Mouse (Mus musculus): Measurements from ENCODE around the gene Lbr. TPM values are rescaled to one million over a fixed set of nuclear protein-coding genes. Genes with fewer than 3 reads are reported as not detected.

Gene Lbr
- total RNA-seq, 1 experiment from 2014 or later, result 212 TPM

- ATAC-seq (replicated peaks; ENCODE audit: low read depth, poor library complexity, severe bottlenecking), result peak; percentile 83
These were observed 10.4 kb upstream of the Lbr start for GRCm38 (mm10) chr1:181853081-181853736.

GRCm38 (mm10) chr1:181852466-181852865, 9.6 kb upstream of the Lbr start:
- peak; percentile 70 for ATAC-seq (replicated peaks; ENCODE audit: low read depth, poor library complexity, severe bottlenecking)

DNA sequence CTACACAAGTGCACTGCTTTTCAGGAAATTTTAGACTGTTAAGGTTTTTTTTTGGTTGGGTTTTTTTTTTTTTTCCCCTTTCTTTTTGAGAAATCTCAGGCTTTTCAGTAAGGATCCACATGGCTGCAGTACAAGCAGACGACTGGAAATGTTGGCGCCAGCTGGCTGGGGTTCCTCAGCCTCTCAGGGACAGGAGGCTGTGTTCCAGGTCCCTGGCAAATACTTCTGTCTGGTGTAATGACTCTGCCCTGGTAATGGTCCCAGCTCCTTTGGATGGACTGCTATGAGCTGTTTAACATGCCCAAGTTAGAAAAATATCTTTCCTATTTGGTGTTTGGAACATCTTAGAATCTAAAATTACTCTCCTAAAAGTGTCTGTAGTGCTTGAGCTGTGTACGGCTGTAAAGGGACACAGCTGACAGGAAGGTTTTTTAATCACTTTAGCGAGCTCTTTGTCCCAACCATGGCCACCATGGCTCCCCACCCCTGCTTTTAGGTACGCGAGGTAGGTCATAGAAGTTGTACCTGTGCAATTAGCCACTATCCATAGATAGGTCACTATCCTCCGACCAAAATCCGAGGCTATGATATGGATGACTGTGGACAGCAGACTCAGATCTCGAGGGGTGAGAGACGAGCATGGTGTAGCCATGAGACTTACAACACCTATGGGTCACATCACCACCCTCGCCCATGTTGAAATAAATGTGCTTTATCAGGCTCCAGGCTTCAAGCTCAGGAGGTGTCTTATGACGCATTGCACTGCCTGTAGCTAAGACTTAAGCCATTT, 8.9 kb upstream of the Lbr start:
- ATAC-seq (replicated peaks; ENCODE audit: low read depth, poor library complexity, severe bottlenecking), result no peak

GRCm38 (mm10) chr1:181850441-181850840, 7.6 kb upstream of the Lbr start:
- ATAC-seq (replicated peaks; ENCODE audit: low read depth, poor library complexity, severe bottlenecking), result no peak

DNA sequence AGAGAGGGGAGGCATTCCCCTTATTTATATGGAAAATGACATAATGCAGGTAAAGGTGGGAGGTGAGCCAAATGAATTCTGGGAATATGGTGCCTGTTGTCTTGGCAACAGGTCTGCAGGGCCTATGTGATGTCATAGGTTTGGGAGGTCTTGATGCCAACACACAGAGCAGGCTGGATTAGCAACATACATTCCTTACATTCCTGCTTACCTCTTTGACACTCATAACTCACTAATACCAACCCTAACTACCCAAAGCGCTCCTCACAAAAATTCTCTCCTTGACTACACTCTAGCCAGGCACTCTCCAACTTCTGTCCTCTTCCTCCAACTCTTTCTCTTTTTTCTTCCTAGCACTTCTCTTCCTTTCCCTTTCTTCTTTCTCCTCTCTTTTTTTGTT, 5.4 kb upstream of the Lbr start:
- ATAC-seq (replicated peaks; ENCODE audit: low read depth, poor library complexity, severe bottlenecking), result no peak

DNA sequence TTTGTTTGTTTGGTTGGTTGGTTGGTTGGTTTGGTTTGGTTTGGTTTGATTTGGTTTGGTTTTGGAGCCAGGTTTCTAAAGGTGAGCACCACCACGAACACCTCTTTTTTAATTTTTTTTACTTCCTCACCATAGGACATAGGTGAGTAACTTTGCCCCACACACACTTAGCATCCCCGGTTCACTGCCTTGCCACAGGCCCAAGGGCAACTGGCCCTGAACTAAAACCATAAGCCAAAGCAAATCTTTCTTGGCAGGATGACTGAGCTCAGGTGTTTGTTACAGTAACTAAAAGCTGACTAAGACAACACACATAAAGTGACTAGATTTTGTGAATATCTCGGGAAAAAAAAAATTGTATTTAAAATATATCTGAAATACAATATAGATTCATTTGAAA, 4.5 kb upstream of the Lbr start:
- no peak for ATAC-seq (replicated peaks; ENCODE audit: low read depth, poor library complexity, severe bottlenecking)

DNA sequence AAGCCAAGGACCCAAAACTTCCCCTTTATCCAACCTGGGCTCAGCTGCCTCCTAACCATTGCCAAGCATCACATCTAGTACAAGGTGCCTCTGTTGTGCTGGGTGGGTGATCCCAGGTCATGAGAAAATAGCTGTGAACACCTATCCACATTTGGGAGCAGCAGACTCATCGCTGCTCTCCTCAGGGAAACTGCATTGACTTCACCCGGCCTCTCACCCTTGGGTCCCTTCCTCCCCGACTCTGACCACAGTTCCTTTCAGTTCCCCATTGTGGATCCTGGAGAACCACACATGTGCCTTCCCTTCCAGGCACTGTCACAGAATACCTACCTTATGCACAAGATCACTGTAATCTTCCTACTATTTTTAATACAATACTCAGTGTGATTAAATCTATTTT, 2.9 kb upstream of the Lbr start:
- peak; percentile 47 for ATAC-seq (replicated peaks; ENCODE audit: low read depth, poor library complexity, severe bottlenecking)

DNA sequence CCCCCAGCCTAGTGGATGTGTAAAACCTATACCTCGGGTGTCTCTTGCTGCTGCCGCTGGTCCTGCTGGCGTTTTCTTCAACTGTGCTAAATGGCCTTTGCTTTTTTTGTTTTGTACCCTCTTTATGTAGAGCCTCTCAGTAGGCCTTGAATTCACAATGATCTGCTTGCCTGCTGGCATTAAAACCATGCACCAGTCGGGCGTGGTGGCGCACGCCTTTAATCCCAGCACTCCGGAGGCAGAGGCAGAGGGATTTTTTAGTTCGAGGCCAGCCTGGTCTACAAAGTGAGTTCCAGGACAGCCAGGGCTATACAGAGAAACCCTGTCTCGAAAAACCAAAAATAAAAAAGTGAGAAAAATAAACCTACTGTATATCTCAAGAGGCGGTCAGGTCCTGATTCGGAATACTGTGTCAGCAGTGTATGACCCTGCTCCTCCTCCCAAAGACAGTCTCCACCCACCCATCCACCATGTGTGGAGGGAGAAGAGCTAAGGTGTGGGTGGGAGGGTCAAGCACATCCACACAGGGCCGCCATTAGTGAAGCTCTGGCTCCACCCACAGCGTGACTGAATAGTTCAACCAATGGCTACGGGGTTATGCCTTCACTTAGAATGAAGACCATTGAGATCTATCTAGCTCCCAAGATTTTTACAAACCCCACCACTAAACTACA, 2.2 kb upstream of the Lbr start:
- ATAC-seq (replicated peaks; ENCODE audit: low read depth, poor library complexity, severe bottlenecking), result no peak

GRCm38 (mm10) chr1:181841864-181842672, 778 bp downstream of the Lbr start:
- ATAC-seq (replicated peaks; ENCODE audit: low read depth, poor library complexity, severe bottlenecking), result peak; percentile 85

DNA sequence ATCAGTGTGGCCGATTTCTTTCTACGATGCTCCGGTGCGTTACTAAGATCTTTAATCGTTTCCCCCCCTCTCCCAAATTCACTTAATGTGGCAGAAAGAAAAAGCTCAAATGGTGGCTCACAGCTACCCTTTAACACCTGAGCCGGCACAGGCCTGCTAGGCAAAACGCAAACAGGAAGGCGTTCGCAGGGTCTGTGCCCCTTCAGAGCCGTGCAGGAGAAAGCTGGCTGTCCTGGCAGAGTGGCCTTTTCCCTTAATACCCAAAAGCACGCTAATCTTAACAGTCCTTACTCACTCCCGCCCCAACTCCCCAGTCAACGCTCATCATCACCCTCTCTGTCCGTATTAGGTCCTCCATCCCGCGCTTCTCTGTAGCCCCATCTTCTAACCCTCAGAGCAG, 1.4 kb downstream of the Lbr start:
- ATAC-seq (replicated peaks; ENCODE audit: low read depth, poor library complexity, severe bottlenecking), result no peak

DNA sequence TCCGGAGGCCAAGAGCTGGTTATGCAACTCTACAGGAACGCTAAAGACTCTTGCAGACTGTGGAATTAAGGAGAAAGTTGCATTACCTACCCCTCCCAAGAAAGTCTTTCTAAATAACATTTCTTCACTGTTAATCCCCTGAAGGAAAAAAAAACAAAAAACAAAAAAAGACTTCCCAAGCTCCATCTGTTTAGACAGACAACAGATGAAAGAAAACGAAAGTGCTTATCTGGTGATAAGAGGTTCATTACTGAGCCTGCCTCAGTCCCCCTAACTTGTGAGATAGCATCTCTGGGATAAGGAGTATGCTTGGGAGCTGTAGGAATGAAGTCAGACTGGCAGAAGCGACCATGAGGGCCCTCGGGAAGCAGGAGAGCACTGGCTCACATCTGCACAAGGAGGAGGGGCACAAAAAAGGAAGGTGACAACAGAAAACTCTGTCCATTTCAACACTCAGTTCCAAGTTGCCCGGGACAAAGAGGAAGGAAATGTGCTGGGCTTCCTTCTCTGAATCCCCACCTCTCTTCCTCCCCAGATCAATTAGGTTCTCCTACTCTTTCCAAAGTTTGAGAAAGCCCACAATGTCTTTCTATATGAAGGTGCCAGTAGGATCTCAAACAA, 3.0 kb downstream of the Lbr start:
- ATAC-seq (replicated peaks; ENCODE audit: low read depth, poor library complexity, severe bottlenecking), result peak; percentile 24

GRCm38 (mm10) chr1:181838111-181838510, 4.7 kb downstream of the Lbr start:
- ATAC-seq (replicated peaks; ENCODE audit: low read depth, poor library complexity, severe bottlenecking), result no peak

GRCm38 (mm10) chr1:181833143-181833542, 9.7 kb downstream of the Lbr start:
- no peak for ATAC-seq (replicated peaks; ENCODE audit: low read depth, poor library complexity, severe bottlenecking)

DNA sequence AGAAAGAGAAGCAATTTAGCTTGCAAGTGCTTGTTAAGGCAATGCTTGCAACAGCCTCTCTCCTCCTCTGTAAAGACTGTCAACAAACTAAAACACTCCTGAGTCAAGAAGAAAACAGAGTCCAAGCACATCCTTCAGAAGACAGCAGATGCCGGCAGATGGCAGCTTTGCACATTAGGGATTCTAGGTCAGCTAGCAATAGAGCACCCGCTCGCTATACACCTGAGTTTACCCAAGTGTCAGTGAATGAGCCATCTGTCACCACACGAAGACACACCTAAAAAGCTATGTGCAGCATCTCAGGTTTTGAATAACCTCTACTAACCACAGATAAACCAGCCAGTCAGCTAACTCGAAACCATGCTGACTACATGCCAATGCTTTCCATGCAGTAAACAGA, 10.1 kb downstream of the Lbr start:
- ATAC-seq (replicated peaks; ENCODE audit: low read depth, poor library complexity, severe bottlenecking), result no peak

- peak; percentile 56 for ATAC-seq (replicated peaks; ENCODE audit: low read depth, poor library complexity, severe bottlenecking)
These were observed 14.5 kb downstream of the Lbr start for GRCm38 (mm10) chr1:181828365-181828764.

- no peak for ATAC-seq (replicated peaks; ENCODE audit: low read depth, poor library complexity, severe bottlenecking)
These were observed 16.1 kb downstream of the Lbr start for GRCm38 (mm10) chr1:181826716-181827115.

DNA sequence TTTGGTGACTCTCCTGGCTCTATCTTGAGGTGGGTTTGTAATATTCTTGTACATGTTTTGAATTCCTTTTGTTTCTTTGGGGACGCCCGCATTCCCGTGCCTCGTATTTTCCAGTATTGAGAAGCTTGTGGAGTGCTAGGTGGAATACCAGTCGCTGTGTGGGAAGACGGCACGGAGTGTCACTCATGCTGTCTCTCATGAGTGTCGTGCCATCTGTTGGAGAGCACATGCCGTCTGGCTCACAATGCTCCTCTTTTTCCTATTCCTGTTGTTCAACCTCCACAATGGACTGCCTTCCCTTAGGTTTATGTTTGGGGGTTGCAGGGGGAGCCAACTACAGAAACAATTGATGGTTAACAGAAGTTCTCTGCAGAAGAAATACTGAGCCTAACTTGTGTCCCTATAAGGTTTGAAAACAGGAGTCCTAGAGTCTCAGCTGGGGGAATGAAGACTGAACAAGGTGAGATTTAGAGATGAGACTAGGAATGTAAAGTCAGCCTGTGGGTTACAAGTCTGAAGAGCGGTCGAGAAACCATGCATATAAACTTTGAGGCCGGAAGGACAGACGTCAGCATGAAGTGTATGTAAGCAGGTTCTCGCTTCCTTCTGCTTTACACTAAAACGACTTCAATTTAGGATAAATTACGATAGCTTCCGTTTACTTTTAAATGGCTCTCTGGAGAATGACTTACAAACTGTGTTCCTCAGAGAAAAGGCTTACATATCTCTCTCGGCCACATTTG, 31.2 kb downstream of the Lbr start:
- ATAC-seq (replicated peaks; ENCODE audit: low read depth, poor library complexity, severe bottlenecking), result peak; percentile 67

DNA sequence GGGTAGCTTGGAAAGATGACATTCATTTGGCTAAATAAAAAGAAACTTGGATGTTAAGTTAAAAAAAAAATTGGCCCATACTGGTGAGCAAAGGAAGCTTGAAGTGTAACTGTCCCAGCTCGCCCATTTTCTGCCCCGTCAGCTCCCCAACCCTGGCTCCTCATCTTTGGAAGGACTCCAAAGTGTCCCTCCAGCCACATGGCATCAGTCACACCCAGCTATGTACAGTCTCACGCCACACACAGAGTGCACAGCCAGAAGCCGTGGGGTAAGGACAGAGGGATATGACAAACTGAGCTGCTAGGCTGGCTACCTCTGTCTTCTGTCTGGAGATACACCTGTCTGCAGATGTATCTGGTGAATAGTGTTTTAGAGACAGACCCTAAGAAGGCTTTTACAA, 42.2 kb downstream of the Lbr start:
- no peak for ATAC-seq (replicated peaks; ENCODE audit: low read depth, poor library complexity, severe bottlenecking)

DNA sequence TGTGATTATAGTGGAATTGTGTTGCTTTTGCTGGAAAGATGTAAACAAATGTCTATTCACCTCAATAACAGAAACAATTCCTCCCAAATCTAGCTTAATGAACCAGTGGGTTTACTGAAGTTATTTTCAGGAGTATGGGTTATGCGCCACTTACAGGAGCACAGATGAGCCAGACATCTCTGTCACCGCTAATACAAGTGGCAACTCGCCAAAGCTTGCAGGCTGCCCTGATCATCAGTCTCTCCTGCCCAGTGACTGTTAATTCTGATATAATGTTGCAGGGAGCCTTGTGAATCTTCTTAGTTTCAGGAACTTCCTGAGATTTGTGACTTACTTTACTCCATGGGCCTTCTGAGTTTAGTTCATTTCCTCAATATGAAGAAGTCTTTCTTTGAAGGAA, 42.9 kb downstream of the Lbr start:
- ATAC-seq (replicated peaks; ENCODE audit: low read depth, poor library complexity, severe bottlenecking), result no peak

Data from common myeloid progenitor, adult 5-6 weeks (primary cell).